Mouse (Mus musculus): ENCODE measurements around the gene Wnt8b. TPM values are rescaled to one million over a fixed set of nuclear protein-coding genes. Genes with fewer than 3 reads are reported as not detected.

Wnt8b gene
- polyA plus RNA-seq, 1 experiment from 2014 or later, result not detected

DNA sequence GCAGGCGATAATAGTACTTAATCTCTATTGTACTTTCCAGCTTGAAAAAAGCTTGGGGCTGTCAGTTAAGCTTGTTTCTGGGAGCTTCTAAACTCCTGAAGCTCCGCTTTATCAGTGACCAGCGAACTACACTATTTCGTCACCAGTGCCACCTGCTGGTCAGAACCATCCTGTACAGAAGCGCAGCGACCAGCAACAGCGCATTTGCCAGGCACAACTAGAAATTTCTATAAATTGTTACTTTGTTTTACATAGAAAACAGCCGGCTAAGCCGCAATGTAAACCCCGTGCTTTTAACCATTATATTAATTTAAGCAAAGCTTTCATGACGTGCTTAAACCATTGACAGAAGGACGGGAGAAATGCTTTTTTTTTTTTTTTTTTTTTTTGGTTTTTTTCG lies 51.5 kb downstream of the Wnt8b start:
- peak; percentile 54; the same call in 1 of the 2 replicates for ATAC-seq
- Histone ChIP-seq H3K4me2 (replicated peaks) (peak overlapping the region; percentile 94), H3K4me1 (replicated peaks) (no peaks in the 10 kb centered on the region), H3K9ac (no peak overlapping the region), H3K4me3 (replicated peaks) (peak overlapping the region; percentile 49; the same call in 1 of the 2 replicates), H3K27me3 (replicated peaks) (0 out of 2 replicates have a peak, but pooled peaks cover 5% of the 10 kb centered on the region), H3K9me3 (no peaks in the 10 kb centered on the region), H3K36me3 (peaks cover 9% of the 10 kb centered on the region), H3K27ac (no peak overlapping the region)
- WGBS, result 3% methylated on average over 13 of the region's 13 CpGs

DNA sequence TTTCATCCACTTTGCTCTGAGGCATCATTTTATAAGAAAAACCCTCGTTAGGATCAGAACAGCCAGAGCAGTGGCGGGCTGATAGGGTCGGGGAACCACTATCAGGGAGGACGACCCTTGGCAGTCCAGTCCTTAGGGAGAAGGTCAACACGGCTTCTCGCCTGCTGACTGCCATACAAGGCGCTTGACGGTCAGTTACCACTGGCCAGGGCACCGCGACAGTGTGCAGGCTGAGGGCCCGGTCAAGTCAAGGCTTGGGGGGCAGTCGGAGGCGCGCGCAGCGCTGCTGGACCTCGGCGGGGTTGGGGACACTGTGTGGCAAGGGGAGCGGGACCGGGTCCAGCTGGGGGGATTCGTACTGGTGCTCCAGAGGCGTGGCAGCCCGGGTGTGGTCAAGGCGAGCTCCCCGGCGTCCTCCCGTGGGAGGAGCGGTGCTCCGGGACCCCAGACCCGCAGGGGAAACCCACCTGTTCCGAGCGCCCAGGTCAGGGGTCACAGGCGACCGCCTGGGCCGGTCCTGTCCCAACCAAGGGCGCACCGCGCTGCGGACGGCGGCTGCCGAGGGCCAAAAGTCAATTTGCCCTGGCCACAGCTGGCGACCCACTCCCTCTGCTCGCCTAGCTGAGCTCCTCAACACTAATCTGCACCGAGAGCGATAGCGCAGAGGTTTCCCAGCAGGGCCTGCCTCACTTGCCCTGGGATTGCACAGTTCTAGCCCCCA lies 52.2 kb downstream of the Wnt8b start, which contains the start of gene Sec31b:
Gene Sec31b (minus strand): TSS at position 544 of the 721 bp plus-strand sequence.
- peak; percentile 80 for ATAC-seq
- peak within 1 kb of the TSS; percentile 94 for H3K4me2 ChIP-seq (replicated peaks)
- H3K9me3 ChIP-seq, result no peaks in the 10 kb centered on the region
- H3K27ac ChIP-seq, result no peak within 1 kb of the TSS
- H3K36me3 ChIP-seq, result peaks cover 16% of the 10 kb centered on the region
- 0 out of 2 replicates have a peak, but pooled peaks cover 5% of the 10 kb centered on the region for H3K27me3 ChIP-seq (replicated peaks)
- H3K4me3 ChIP-seq (replicated peaks), result peak within 1 kb of the TSS; percentile 49
- H3K4me1 ChIP-seq (replicated peaks), result no peaks in the 10 kb centered on the region
- WGBS, result 2% methylated on average over 47 of the region's 47 CpGs
- H3K9ac ChIP-seq, result peak within 1 kb of the TSS; percentile 42

DNA sequence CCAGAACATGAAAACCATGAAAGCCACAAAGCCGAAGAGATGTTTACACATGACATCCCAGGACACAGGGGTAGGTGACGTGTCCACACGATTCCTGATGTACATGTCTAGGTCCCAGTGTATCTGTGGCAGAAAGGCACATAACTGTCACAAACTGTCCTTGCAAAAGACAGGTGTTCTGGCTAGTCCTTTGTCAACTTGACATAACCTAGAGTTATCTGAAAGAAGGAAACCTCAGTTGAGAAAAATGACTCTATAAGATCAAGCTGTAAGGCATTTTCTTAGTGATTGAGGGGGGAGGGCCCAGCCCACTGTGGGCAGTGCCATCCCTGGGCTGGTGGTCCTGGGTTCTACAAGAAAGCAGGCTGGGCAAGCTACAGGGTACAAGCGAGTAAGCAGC lies 59.5 kb downstream of the Wnt8b start, which contains the start of gene Gm20538:
Gene Gm20538 (minus strand): TSS at position 101 of the 400 bp plus-strand sequence.
- H3K4me3 ChIP-seq (replicated peaks), result no peak within 1 kb of the TSS
- no peak within 1 kb of the TSS for H3K9ac ChIP-seq
- ATAC-seq, result no peak
- WGBS, result 95% methylated on average over 4 of the region's 4 CpGs
- no peaks in the 10 kb centered on the region for H3K9me3 ChIP-seq
- H3K4me2 ChIP-seq (replicated peaks), result no peak within 1 kb of the TSS
- H3K27me3 ChIP-seq (replicated peaks), result no peaks in the 10 kb centered on the region
- no peak within 1 kb of the TSS for H3K27ac ChIP-seq
- H3K4me1 ChIP-seq (replicated peaks), result peaks cover 3% of the 10 kb centered on the region; the same call in 1 of the 2 replicates
- peaks cover 31% of the 10 kb centered on the region for H3K36me3 ChIP-seq

DNA sequence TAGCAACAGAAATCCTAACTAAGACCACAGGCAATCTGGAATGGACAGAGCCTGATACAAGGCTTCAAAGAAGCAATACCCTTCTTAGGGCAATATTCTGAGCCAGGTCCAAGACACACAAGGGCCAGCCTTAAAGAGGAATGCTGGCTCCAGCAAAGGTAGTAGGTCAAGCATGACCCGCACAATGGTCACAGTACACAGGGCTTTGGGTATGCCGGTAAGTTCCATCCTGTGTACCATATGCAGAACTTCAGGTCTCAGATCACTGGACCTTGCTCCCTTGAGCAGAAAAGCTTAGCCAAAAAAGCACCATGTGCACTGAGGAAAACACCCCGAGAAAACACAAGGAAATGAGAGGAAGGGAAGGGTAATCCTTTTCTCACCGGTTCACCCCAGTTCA lies 60.0 kb downstream of the Wnt8b start:
- Histone ChIP-seq H3K4me2 (replicated peaks) (no peak overlapping the region), H3K9me3 (no peaks in the 10 kb centered on the region), H3K9ac (no peak overlapping the region), H3K27ac (no peak overlapping the region), H3K27me3 (replicated peaks) (no peaks in the 10 kb centered on the region), H3K36me3 (peaks cover 31% of the 10 kb centered on the region), H3K4me3 (replicated peaks) (no peak overlapping the region), H3K4me1 (replicated peaks) (peaks cover 3% of the 10 kb centered on the region; the same call in 1 of the 2 replicates)
- no peak for ATAC-seq
- WGBS, result 91% methylated on average over 4 of the region's 4 CpGs

DNA sequence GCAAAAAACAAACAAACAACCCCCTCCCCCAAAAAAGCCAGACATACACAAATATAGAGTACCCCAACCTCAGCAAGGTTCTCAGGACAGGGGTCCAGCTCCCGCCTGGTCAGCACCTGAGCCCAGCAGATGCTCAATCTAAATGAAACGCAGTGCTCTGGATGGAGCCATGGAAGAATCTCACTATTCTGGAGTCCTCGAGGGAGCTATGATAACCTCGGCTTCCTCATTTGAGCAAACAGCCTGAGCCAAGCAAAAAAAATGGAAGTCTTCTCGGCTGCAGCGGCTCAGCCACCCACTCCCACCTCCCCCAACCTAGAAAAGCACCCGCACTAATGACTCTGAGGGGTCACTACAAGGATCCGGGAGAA lies 61.2 kb downstream of the Wnt8b start:
- peak overlapping the region; percentile 77 for H3K4me3 ChIP-seq (replicated peaks)
- peaks cover 25% of the 10 kb centered on the region for H3K36me3 ChIP-seq
- no peaks in the 10 kb centered on the region for H3K27me3 ChIP-seq (replicated peaks)
- H3K9ac ChIP-seq, result peak overlapping the region; percentile 83
- ATAC-seq, result peak; percentile 13; the same call in 1 of the 2 replicates
- H3K4me1 ChIP-seq (replicated peaks), result peaks cover 3% of the 10 kb centered on the region; the same call in 1 of the 2 replicates
- H3K9me3 ChIP-seq, result no peaks in the 10 kb centered on the region
- peak overlapping the region; percentile 1; the same call in 1 of the 2 replicates for H3K27ac ChIP-seq
- WGBS, result 2% methylated on average over 8 of the region's 8 CpGs
- peak overlapping the region; percentile 80 for H3K4me2 ChIP-seq (replicated peaks)

DNA sequence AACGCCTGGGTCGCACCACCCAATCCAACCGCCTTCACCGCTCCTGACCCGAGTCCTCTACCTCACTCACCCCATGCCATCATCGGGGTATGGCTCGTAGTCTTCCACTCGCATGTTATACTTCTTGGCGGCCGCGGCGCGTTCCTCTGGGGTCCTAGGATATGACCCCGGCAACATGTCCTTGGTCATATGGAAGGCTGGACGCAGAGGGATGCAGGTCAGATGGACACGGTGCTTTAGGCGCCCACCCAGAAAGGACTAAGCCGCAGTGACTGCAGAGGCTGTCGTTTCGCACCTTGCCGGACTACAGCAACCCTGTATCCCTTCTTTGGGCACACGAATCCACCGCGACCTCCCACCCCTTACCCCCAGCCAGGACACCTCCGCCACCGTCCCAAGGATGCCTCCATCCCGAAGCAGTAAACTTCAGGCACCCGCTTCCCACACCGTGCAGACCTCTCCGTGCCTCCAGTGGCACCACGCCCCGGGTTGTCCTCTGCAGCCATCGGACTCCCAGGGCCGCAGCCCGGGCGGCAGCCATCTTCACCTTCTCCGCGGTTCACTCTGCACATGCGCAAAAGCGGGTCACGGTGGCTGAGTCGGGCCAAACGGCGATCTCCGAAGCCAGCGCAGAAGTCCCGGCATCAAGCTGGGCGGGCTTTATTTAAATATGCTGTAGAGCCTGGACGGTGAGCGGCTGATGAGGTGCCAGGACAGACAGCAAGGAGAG lies 61.8 kb downstream of the Wnt8b start, which contains the start of gene Ndufb8:
Gene Ndufb8 (minus strand): TSS at position 580 of the 730 bp plus-strand sequence.
- peak within 1 kb of the TSS; percentile 83 for H3K9ac ChIP-seq
- under 1% methylated on average over 50 of the region's 50 CpGs for WGBS
- peak within 1 kb of the TSS; percentile 80 for H3K4me2 ChIP-seq (replicated peaks)
- H3K4me3 ChIP-seq (replicated peaks), result peak within 1 kb of the TSS; percentile 77
- peaks cover 19% of the 10 kb centered on the region for H3K36me3 ChIP-seq
- H3K27me3 ChIP-seq (replicated peaks), result no peaks in the 10 kb centered on the region
- peak; percentile 94 for ATAC-seq
- H3K9me3 ChIP-seq, result no peaks in the 10 kb centered on the region
- peaks cover 3% of the 10 kb centered on the region; the same call in 1 of the 2 replicates for H3K4me1 ChIP-seq (replicated peaks)
- peak within 1 kb of the TSS; percentile 1; the same call in 1 of the 2 replicates for H3K27ac ChIP-seq

DNA sequence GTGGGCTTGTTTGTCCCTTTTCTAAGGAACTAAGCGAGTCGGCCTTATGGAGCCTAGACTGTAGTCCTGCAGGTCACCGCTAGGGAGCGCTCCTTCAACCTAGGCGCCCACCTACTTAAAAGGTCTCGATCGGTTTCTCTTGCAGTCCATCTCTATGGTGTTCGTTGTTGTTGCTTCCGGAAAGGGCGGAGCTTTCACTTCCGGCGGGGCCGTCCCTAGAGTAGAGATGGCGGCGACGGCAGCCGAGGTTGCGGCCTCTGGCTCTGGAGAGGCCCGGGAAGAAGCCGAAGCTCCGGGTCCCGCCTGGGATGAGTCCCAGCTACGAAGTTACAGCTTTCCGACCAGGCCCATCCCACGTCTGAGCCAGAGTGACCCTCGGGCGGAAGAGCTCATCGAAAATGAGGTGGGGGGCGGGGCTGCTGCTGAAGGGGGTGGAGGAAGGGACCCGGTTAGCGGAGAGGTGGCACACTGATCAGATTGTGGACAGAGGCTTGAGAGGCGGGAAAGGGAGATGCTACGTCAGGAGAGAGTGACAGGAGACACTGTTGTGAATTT lies 69.5 kb downstream of the Wnt8b start, which contains the start of gene Hif1an:
Gene Hif1an (plus strand): TSS at position 199 of the 555 bp plus-strand sequence.
- H3K4me1 ChIP-seq (replicated peaks), result peaks cover 11% of the 10 kb centered on the region
- H3K4me2 ChIP-seq (replicated peaks), result peak within 1 kb of the TSS; percentile 69
- H3K9me3 ChIP-seq, result no peaks in the 10 kb centered on the region
- peak within 1 kb of the TSS; percentile 74 for H3K9ac ChIP-seq
- ATAC-seq, result peak; percentile 99
- H3K36me3 ChIP-seq, result peaks cover 13% of the 10 kb centered on the region; the same call in 1 of the 2 replicates
- peak within 1 kb of the TSS; percentile 83 for H3K27ac ChIP-seq
- H3K4me3 ChIP-seq (replicated peaks), result peak within 1 kb of the TSS; percentile 78
- no peaks in the 10 kb centered on the region for H3K27me3 ChIP-seq (replicated peaks)
- WGBS, result under 1% methylated on average over 33 of the region's 33 CpGs

Other genes starting within 250 kb of the Wnt8b start
- 417 and 432 TPM in 2 replicates for gene Scd2, start 199.8 kb upstream of the Wnt8b start, polyA plus RNA-seq (2015; fragmentation: Nextera tagmentation; extraction: Ambion mirVana)
- gene Scd4, start 160.4 kb upstream of the Wnt8b start, polyA plus RNA-seq (2015; fragmentation: Nextera tagmentation; extraction: Ambion mirVana), result 0.10 and 0.19 TPM in 2 replicates
- 5.2 TPM in 2 replicates for gene Scd1, start 85.6 kb upstream of the Wnt8b start, polyA plus RNA-seq (2015; fragmentation: Nextera tagmentation; extraction: Ambion mirVana)
- 0.40 and 0.49 TPM in 2 replicates for gene Sec31b, start 52.4 kb downstream of the Wnt8b start, polyA plus RNA-seq (2015; fragmentation: Nextera tagmentation; extraction: Ambion mirVana)
- not detected in 2 replicates for gene Gm20538, start 59.4 kb downstream of the Wnt8b start, polyA plus RNA-seq (2015; fragmentation: Nextera tagmentation; extraction: Ambion mirVana)
- gene Ndufb8, start 62.0 kb downstream of the Wnt8b start, polyA plus RNA-seq (2015; fragmentation: Nextera tagmentation; extraction: Ambion mirVana), result 562 and 659 TPM in 2 replicates
- gene Hif1an, start 69.4 kb downstream of the Wnt8b start, polyA plus RNA-seq (2015; fragmentation: Nextera tagmentation; extraction: Ambion mirVana), result 25.4 and 26.3 TPM in 2 replicates

All from intestine, embryonic 15.5 days (tissue).